13 mouse cellular contexts compared by ENCODE assay signal in genomic region chr13:57867586-57867985, GRCm38 (mm10). TPM values are rescaled to one million over a fixed set of nuclear protein-coding genes. Genes with fewer than 3 reads are reported as not detected.
DNase-seq lines count a peak whose midpoint lies in the region; ATAC-seq and TF ChIP-seq lines count a peak whose summit lies in the region.
"Had no signal": no experiment of that assay in that cellular context is flagged by ENCODE, and none has a peak within 500 bp of the region (broad histone marks: within the 10 kb centered on the region; RNA-seq: fewer than 3 reads in every experiment).

No protein-coding gene starts in this region.

- H3K4me1 ChIP-seq in kidney, postnatal 0 days (replicated peaks; ENCODE audit: insufficient read depth, low read length): no peaks in the 10 kb centered on the region
- no peaks in the 10 kb centered on the region for H3K4me1 ChIP-seq in kidney, adult 2 months (ENCODE audit: control insufficient read depth, insufficient read depth, low read length)
- peaks cover 3% of the 10 kb centered on the region; the same call in 1 of the 2 replicates for H3K4me1 ChIP-seq in forebrain, postnatal 0 days (ENCODE audit: insufficient read depth)
- H3K4me1 ChIP-seq: embryonic facial prominence, embryonic 15.5 days; heart, embryonic 13.5 days; liver, embryonic 15.5 days had no signal

- H3K27ac ChIP-seq in kidney, postnatal 0 days: no peak overlapping the region
- no peak overlapping the region for H3K27ac ChIP-seq in kidney, adult 2 months (ENCODE audit: insufficient read depth, low read depth, low read length)
- no peak overlapping the region for H3K27ac ChIP-seq in layer of hippocampus, adult 2 months
- H3K27ac ChIP-seq in forebrain, postnatal 0 days (ENCODE audit: low read depth, low read length): no peak overlapping the region
- H3K27ac ChIP-seq: embryonic facial prominence, embryonic 15.5 days; heart, embryonic 13.5 days; liver, embryonic 15.5 days had no signal

- no peak overlapping the region for H3K4me3 ChIP-seq in kidney, postnatal 0 days (replicated peaks; ENCODE audit: low read depth, low read length)
- H3K4me3 ChIP-seq in kidney, adult 2 months (ENCODE audit: insufficient read depth, low read depth, low read length): no peak overlapping the region
- no peak overlapping the region for H3K4me3 ChIP-seq in layer of hippocampus, adult 2 months
- H3K4me3 ChIP-seq in forebrain, postnatal 0 days (ENCODE audit: low read depth, low read length): no peak overlapping the region
- H3K4me3 ChIP-seq: embryonic facial prominence, embryonic 15.5 days; heart, embryonic 13.5 days; liver, embryonic 15.5 days had no signal

- no peak overlapping the region for H3K9ac ChIP-seq in kidney, postnatal 0 days (ENCODE audit: low read depth, low read length)
- H3K9ac ChIP-seq in forebrain, postnatal 0 days: no peak overlapping the region
- H3K9ac ChIP-seq: embryonic facial prominence, embryonic 15.5 days; heart, embryonic 13.5 days; liver, embryonic 15.5 days had no signal

- no peak for TF ChIP-seq POLR2A in kidney, adult 2 months (IDR thresholded peaks at IDR 0.05; ENCODE audit: low read depth, low read length)

- TF ChIP-seq CTCF in kidney, postnatal 0 days (IDR thresholded peaks at IDR 0.05; ENCODE audit: low read depth): no peak
- no peak for TF ChIP-seq CTCF in kidney, adult 2 months (conservative IDR thresholded peaks at IDR 0.05; ENCODE audit: insufficient read depth, insufficient read length, low read depth, low read length)
- TF ChIP-seq CTCF in layer of hippocampus, adult 2 months (conservative IDR thresholded peaks at IDR 0.05): no peak
- no peak for TF ChIP-seq CTCF in forebrain, postnatal 0 days (IDR thresholded peaks at IDR 0.05; ENCODE audit: low read depth)

- 51% methylated on average over 7 of the region's 7 CpGs for WGBS in kidney, postnatal 0 days
- whole genome bisulfite sequencing in kidney, adult 2 months: 48% methylated on average over 7 of the region's 7 CpGs
- 63% methylated on average over 7 of the region's 7 CpGs for WGBS in forebrain, postnatal 0 days

- H3K27me3 ChIP-seq in kidney, postnatal 0 days (ENCODE audit: insufficient read depth, low read length): no peaks in the 10 kb centered on the region
- H3K27me3 ChIP-seq in kidney, adult 2 months (replicated peaks; ENCODE audit: control insufficient read depth, insufficient read depth, low read length): no peaks in the 10 kb centered on the region
- no peaks in the 10 kb centered on the region for H3K27me3 ChIP-seq in forebrain, postnatal 0 days (ENCODE audit: insufficient read depth, low read length)
- H3K27me3 ChIP-seq: embryonic facial prominence, embryonic 15.5 days; liver, embryonic 15.5 days had no signal

- H3K36me3 ChIP-seq in kidney, postnatal 0 days (ENCODE audit: insufficient read depth, low read length): no peaks in the 10 kb centered on the region
- H3K36me3 ChIP-seq in kidney, adult 2 months (ENCODE audit: control insufficient read depth, insufficient read depth, low read length): no peaks in the 10 kb centered on the region
- no peaks in the 10 kb centered on the region for H3K36me3 ChIP-seq in forebrain, postnatal 0 days (ENCODE audit: insufficient read depth)
- H3K36me3 ChIP-seq: embryonic facial prominence, embryonic 15.5 days; heart, embryonic 13.5 days; liver, embryonic 15.5 days had no signal

- ATAC-seq in kidney, postnatal 0 days (replicated peaks; ENCODE audit: low FRiP score, low read depth): no peak
- ATAC-seq in forebrain, postnatal 0 days: no peak
- ATAC-seq: intestine, embryonic 16.5 days had no signal

- no peak overlapping the region for H3K4me2 ChIP-seq in kidney, postnatal 0 days (ENCODE audit: low read length)
- H3K4me2 ChIP-seq in forebrain, postnatal 0 days (ENCODE audit: low read depth): no peak overlapping the region
- H3K4me2 ChIP-seq: embryonic facial prominence, embryonic 15.5 days; heart, embryonic 13.5 days; liver, embryonic 15.5 days had no signal

- H3K9me3 ChIP-seq in kidney, postnatal 0 days (replicated peaks; ENCODE audit: low read length): no peaks in the 10 kb centered on the region
- no peaks in the 10 kb centered on the region for H3K9me3 ChIP-seq in forebrain, postnatal 0 days (ENCODE audit: low read length)
- H3K9me3 ChIP-seq: embryonic facial prominence, embryonic 15.5 days; heart, embryonic 13.5 days; liver, embryonic 15.5 days had no signal

- DNase-seq in kidney, postnatal 0 days (ENCODE audit: low spot score): peak; percentile 74
- DNase-seq in kidney, adult 2 months: no peak
- peak; percentile 16 for DNase-seq in urinary bladder, postnatal 14 days (ENCODE audit: low spot score)
- no peak for DNase-seq in urinary bladder, adult 18-20 months (ENCODE audit: low spot score in 2 of 2)
- peak; percentile 31 for DNase-seq in hindlimb bud, embryonic 11.5 days (ENCODE audit: extremely low spot score, low read depth, low spot score)
- no peak for DNase-seq in layer of hippocampus, adult 2 months (ENCODE audit: low spot score in 2 of 2)
- no peak for DNase-seq in forebrain, postnatal 0 days
- DNase-seq: midbrain, embryonic 14.5 days; thymus, postnatal 36 days had no signal

RNA-seq across cellular contexts. Expression of gene Spock1, which starts 40.5 kb away (rescaled TPM):
- polyA plus RNA-seq in kidney, postnatal 0 days (2015; fragmentation: Nextera tagmentation; extraction: Ambion mirVana): 0.23 and 0.49 TPM in 2 replicates
- polyA plus RNA-seq in kidney, adult 2 months (2012; rRNA removed): 0.19 TPM in 2 replicates
- total RNA-seq in layer of hippocampus, adult 2 months (2021): 100 to 1,000 TPM; 179 to 213 TPM
- total RNA-seq in forebrain, postnatal 0 days (2014; rRNA removed): 46.5 and 69.4 TPM in 2 replicates
- 60.5 and 64.6 TPM in 2 replicates for polyA plus RNA-seq in forebrain, postnatal 0 days (2015; fragmentation: Nextera tagmentation; extraction: Ambion mirVana)

Comparison
In these comparisons a context has a peak if more than half of its experiments do, and no peak if none do; other contexts are left out.
1. DNase-seq: peak in kidney, postnatal 0 days (single experiment), urinary bladder, postnatal 14 days (single experiment) and hindlimb bud, embryonic 11.5 days (single experiment); none in kidney, adult 2 months (single experiment), urinary bladder, adult 18-20 months (0 of 2), layer of hippocampus, adult 2 months (0 of 2) and forebrain, postnatal 0 days (single experiment).
2. RNA of gene Spock1, which starts 40.5 kb away (polyA plus RNA-seq): 60.5 to 64.6 TPM in forebrain, postnatal 0 days; 0.23 to 0.49 TPM in kidney, postnatal 0 days and 0.19 TPM in kidney, adult 2 months; every median in the first group is over 10 times any median in the second.